Mouse (Mus musculus) layer of hippocampus, adult 8-10 months (tissue): ENCODE measurements around the gene Rps15. TPM values are rescaled to one million over a fixed set of nuclear protein-coding genes. Genes with fewer than 3 reads are reported as not detected.
"Not testable (repeated sequence)": the region's sequence is repeated elsewhere in the genome, so short reads cannot be mapped to it uniquely, and the experiment has no call there.

Experiments used
- DNase-seq, 2 experiments: peaks; one replicate each; pipeline ENCODE4 v3.0.0; 2022; ENCODE audit warnings: low spot score in 2 of 2
- total RNA-seq, 4 experiments: library from RNA; stranded (reverse); gene quantifications; 2 replicates each; pipeline ENCODE4 v1.2.4; 2022

Gene Rps15
- total RNA-seq, result 1,000 to 10,000 TPM in 1 of 4 experiments, 100 to 1,000 TPM in 3; 755 to 1,005 (median 888) TPM

DNA sequence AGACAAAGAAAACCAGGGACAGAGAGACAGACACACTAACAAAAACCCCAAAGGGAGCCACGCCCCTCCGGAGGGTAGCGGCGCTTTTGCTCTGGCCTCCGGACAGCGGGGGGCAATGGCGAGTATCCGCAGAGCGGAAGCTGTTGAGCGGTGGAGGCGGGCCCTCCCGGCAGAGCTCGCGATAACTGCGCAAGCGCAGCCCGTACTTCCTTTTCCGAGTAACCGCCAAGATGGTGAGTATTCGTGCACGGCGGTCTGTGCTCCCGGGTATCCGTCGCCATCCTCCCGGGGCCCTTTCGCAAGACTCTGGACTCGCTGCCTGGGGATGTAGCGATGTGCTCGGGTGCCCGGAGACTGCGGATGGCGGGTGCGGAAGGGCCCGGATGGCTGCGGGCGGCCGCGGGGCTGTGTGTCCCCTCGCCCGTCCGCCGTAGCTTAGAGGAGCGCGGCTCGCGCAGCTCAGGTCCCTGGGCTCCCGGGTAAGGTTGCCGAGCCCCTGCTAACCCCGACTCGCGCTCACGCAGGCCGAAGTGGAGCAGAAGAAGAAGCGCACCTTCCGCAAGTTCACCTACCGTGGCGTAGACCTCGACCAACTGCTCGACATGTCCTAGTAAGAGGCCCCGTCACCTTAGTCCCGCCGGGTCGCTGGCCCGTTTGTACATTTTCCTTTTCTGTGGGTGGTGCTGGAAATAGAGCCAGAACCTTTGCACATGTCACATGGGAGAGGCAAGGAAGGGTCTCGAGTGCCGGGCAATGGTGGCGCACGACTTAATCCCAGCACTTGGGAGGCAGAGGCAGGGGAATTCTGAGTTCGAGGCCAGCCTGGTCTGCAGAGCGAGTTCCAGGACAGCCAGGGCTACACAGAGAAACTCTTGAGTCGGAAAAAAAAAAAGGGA lies at the start of gene Rps15:
Rps15 (plus strand) TSS at position 203 of the 896 bp plus-strand sequence.
- peak; percentile 88 to 91 for DNase-seq

DNA sequence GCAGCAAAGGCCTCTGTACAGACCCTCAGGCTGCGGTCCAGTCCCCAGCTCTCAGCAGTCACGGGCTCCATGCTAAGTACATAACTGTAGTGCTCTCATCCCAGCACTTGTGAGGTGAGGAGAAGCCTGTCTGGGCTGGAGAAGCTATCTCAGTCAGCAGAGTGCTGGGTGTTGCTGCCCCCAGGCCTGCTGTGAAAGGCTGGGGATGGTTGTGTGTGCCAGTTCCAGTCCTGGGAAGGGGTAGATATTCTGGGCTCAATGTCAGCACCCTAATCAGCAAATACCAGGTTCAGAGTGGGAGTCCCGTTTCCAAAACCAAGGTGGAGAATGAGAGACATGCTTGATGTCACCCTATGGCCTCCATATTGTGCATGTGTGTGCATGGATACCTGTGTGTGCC lies 49.6 kb upstream of the Rps15 start:
- no peak for DNase-seq

DNA sequence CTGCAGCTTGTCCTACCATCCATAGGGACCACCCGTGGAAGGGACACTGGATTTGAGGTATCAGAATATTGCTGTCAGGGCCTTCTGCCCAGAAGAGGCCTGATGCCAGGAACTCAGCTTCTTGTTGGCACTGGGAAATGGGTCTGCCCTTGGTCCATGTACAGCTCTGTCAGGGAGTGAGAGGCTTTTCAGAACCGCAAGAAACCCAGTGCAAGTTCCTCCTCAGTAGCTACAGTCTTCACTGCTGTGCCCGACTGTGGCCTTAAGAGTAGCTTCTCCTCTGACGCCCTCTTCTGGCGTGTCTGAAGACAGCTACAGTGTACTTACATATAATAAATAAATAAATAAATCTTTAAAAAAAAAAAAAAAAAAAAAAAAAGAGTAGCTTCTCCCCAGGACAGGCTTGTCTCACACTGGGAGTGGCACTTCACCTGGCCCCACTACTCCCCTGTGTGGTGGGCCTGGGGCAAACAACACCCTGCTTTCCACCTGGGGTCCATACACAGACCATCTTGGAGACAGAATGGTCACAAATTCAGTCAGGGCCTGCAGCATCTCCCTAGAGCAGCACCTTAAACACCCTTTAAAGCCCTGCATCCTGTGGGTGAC lies 47.4 kb upstream of the Rps15 start:
- no peak for DNase-seq

DNA sequence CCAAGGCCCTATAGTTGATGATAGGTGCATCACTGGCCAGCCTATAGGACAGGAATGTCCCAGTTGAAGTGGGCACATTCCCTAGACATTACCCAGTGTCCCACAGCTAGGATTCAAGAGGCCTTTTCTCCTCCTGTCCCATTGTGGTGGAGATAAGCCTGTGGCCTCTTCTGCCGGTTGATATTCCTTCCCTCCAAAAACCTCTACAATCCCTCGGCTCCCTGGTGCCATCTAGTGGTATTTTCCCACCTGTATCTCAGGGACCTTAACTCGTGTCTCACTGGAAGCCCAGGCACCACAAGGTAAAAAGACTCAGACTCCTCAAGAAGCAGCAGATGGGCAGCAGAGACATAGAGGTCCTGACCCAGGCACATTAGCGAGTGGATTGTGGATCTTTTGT lies 46.7 kb upstream of the Rps15 start:
- peak in 1 of 2 experiments; percentile 79 for DNase-seq

DNA sequence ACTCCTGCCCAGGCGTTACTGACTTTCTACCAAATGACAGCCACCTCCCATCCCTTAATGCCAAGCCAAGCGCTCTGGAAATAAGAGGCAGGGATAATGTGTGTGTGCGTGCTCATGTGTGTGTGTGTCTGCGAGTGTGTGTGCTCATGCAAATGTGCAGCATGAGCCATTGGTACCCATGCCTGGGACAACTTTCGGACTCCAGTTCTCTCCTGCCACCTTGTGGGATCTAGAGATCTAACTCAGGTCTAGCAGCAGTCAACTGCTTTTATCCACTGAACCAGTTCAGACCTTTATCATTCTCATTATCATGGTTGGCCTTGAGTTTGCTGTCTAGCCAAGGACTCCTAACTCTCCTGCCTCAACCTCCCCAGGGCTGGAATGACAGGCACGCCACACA lies 44.4 kb upstream of the Rps15 start:
- no peak for DNase-seq

DNA sequence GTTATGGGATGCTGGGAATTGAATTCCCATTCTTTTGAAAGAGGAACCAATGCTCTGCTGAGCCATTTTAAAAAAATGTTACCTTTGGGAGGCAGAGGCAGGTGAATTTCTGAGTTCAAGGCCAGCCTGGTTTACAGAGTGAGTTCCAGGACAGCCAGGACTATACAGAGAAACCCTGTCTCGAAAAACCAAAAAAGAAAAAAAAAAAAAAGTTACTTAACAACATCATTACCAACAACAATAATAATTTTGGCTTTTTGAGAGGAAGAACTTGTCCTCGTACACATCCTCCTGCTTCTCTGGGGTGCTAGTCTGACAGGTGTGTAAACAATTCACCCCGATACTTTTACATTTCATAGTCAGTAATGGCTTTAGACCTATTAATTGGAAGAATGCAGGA lies 43.8 kb upstream of the Rps15 start:
- DNase-seq, result not testable (repeated sequence)

DNA sequence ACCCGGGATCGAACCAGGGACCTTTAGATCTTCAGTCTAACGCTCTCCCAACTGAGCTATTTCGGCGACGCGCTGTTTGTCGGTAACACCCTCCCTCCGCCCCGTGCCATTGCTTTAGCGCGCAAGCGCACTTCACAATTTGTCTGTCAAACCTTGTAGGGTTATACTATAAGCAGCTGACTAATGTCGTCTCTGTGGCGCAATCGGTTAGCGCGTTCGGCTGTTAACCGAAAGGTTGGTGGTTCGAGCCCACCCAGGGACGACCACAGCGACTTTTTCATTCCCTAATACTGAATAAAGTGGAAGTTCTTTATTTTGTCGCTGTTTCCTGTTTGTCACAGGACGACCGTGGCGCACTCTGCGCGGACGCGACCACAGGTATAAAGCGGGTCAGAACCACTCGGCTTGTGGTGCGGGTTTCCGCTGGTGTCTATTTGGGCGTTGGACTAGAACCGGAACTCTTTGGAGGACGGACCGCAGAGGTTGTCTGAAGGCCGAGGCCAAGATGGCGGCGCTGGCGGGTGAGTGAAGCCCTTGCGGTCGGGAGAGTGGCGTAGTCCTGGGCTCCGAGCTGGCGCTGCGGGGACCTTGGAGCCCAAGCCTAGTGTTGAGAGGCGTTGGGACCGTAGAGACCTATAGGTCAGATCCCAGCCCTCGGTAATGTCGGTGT lies 43.1 kb upstream of the Rps15 start, which contains the start of gene Ndufs7:
Ndufs7 (plus strand) TSS at position 151 of the 670 bp plus-strand sequence.
- DNase-seq, result peak; percentile 95 to 98

DNA sequence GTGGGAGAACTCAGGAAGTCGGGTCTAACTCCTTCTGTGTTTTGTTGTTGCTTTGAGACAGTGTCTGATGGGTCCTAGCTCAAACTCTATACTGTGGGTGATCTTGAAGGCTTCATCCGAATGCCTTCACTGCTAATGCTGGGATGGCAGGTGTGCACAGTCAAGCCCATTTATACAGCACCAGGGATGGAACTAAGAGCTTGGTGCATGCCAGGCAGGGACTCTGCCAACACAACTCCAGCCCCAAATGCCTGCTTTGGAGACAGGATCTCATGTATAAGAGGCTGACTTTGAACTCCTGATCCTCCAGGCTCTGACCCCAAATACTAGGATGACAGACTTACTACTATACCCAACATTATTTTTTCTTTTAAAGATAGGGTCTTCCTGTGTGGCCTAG lies 42.2 kb upstream of the Rps15 start:
- no peak for DNase-seq

DNA sequence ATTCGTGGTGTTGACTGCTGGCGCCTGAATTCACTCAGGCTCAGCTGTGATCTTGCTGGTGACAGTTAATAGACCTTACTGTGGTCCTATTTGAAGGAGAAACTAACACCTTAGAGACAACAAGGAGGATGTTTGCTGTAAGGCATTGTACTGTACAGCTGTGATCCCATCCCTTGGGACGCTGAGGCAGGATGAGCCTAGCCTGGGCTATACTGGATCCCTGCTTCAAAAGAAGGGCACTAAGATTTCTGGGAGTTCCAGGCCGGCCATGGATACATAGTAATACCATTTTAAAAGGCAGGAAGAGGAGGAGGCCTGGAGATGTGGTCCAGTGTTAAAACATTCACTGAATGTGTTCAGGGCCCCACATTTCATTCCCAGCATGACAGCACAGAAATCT lies 41.7 kb upstream of the Rps15 start:
- no peak for DNase-seq

DNA sequence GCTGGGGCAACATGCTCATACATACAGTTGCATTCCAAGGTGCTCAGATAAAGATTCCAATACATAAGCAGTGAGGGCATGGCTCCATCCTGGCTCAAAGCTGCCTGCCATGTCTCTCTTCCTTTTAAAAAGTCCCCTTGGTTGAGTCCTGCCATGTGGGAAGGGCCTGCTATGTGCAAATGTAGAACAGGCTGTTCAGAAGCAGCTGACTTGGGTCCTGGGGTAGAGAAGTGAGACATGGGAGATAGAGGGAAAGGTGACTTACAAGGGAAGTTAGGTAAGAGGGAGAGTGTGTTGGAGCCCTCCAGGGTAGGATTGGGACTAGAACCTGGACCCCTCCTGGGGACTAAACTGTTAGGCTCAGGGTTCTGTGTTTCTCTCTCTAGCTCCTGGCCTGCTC lies 40.2 kb upstream of the Rps15 start:
- DNase-seq, result no peak

DNA sequence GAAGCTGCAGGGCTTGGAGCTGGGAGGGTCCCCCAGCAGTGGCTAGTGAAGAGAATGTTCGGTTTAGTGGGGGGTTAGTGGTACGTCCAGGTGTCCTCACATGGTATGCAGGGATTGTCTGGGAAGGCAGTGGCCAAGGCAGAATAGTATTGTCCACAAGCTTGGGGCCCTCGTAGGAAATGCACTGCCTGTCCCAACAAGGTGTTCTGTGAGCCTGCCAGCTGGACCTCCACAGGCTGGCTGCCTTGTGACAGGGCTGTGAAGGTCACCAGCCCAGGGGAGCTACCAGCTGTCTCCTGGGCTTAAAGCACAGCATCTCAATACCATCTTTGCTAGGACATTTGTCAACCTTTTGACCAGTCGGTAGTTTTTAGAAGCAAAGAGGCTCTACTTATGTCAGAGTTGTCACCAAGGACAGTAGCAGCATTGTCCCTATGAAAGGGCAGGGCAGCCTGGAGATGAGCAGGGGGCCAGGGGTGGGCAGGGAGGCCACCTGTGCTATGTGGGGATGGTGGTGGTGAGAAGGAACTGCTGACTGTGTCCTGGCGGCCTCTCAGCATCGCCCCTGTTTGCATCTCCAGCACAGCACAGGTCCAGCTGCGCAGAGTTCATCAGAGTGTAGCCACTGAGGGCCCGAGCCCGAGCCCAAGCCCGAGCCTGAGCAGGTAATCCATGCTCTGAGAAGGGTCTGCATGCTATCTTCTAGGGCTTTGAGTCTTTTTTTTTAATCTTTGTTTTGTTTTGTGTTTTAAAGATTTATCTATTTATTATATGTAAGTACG lies 39.6 kb upstream of the Rps15 start:
- no peak for DNase-seq

DNA sequence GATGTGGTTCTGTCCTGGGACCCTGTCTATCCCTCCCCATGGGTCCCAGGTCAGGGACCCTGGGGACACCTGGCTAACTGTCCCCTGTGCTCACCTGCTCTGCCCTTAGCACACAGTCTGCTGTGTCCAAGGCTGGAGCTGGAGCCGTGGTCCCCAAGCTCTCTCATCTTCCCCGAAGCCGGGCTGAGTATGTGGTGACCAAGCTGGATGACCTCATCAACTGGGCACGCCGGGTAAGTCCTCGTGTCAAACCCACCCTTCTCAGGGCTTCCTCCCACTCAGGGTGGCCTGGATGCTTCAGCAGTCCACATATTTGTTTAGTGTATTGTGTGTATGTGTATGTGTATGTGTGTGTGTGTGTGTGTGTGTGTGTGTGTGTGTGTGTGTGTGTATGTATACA lies 38.7 kb upstream of the Rps15 start:
- no peak for DNase-seq

DNA sequence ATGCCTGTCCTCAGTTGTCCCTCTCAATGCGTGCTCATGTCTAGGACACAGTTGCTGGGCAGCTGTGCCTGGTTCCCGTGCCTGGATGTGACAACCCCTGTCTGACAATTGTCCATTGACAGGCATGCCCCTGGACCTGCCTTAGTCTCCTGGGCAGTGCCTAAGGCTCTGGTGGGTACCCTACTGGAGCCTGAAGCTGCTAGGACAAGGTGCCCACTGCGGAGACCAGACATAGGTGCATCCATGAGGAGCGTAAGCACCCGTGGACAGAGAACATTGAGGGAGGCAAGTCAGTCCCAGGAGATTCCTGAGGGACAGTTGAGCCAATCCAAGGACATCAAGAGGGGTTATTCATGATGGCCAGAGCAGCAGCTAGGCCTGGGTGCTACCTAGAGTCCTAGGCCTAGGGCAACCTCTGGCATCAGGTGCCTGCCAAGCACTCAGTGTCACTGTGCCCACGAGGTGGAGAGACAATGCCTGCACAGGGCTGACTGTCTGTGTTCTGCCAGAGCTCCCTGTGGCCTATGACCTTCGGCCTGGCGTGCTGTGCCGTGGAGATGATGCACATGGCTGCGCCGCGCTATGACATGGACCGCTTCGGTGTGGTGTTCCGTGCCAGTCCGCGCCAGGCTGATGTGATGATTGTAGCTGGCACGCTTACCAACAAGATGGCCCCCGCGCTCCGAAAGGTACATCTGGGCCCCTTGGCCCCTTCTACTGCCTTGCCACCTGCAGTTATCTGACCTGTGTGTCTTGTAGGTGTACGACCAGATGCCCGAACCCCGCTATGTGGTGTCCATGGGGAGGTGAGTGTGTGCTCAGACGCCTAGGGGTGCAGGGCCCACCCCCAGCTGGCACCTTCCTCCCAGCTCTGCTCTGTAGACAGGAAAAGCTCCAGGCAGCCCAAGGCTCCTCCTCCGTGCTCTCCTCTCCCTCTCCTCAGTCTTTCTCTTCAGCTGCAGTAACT lies 37.6 kb upstream of the Rps15 start:
- DNase-seq, result no peak

DNA sequence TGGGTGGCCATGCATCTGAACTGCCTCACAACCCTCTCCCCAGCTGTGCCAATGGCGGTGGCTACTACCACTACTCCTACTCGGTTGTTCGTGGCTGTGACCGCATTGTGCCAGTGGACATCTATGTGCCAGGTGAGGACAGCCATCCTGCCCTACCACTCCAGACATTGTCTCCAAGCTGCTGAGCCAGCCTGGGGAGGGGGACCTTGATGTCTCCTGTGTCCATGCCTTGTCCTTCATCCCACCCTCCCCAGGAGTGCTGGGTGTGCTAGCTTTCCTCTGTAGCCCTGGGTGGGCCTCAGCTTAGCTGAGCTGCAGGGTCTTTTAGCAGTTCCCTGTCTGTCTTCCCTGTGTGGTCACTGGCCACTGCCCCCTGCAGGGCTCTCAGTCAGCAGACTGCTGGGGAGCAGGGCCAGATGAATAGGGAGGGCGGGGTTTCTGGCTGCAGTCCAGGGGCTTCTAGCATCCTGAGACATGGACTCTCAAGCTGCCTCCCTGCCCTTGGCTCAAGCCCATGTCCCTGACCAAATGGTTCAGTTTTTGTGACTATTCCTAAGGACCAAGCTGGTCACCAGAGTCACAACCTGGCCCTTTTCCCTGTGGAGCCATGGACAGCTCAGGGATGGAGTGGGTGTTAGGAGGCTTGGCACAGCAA lies 36.2 kb upstream of the Rps15 start:
- no peak for DNase-seq

DNA sequence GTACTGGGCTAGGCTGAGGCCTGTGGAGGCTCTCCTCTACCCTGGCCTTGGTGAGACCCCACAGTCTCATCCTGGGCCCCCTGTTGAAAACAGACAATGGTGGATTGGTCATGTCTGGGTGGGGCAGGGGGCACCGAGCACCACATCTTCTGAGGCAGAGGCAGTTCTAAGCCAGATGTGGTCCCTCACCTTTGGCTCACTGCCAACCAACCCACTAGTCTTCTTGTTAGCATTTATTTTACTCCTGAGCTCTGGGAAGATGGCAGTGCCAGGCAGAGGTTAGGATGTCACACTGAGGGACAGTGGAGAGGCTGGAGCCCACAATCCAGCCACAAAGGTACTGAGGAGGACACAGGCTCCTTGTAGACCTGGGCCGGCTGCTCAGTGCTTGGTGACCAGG lies 34.3 kb upstream of the Rps15 start:
- no peak for DNase-seq

DNA sequence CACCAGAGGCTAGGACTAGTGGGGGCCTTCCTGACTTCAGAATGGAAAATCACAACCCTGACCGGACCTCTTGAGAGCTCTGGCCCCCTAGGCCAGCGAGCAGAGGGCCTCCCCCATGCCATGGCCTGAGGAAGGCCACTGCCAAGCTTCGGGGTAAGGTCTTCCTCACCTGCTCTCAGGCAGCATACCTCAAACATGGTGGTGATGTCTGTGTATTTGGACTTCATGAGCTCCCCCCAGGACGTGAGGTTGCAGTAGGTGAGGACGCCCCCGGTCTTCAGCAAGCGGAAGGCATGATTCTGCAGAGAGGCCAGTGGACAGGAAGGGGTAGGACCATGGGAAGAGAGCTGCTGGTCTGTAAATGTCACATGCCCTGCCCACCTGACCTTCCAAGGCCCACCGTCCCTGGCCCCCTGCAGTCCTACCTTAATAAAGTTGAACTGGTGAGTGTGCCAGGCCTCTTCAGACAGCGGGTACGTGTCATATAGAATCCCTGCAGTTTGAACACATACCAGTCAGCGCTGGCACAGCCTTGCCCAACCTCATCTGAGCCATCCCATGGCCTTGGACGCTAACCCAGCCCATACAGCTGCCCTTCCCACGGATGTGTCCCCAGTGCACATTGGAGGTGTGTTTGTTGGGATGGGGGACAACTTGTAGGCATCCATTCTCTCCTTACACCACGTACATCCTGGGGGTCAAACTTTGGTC lies 33.3 kb upstream of the Rps15 start:
- DNase-seq, result no peak

DNA sequence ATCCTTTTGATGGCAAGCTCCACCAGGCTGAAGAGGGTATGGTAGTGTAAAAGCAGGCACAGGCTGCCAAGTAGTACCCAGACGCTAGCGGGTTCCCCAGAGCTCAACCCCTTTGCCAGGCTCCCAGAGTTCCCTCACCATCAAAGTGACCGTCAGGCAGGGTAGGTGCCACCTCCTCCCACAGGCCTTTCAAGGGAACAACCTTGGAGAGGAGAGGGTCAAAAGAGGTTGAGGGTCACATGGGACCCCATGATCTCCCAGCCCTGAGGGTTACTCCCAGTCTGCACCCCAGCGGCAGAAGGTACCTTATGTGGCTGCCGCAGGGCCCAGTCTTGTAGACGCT lies 32.8 kb upstream of the Rps15 start:
- DNase-seq, result no peak

DNA sequence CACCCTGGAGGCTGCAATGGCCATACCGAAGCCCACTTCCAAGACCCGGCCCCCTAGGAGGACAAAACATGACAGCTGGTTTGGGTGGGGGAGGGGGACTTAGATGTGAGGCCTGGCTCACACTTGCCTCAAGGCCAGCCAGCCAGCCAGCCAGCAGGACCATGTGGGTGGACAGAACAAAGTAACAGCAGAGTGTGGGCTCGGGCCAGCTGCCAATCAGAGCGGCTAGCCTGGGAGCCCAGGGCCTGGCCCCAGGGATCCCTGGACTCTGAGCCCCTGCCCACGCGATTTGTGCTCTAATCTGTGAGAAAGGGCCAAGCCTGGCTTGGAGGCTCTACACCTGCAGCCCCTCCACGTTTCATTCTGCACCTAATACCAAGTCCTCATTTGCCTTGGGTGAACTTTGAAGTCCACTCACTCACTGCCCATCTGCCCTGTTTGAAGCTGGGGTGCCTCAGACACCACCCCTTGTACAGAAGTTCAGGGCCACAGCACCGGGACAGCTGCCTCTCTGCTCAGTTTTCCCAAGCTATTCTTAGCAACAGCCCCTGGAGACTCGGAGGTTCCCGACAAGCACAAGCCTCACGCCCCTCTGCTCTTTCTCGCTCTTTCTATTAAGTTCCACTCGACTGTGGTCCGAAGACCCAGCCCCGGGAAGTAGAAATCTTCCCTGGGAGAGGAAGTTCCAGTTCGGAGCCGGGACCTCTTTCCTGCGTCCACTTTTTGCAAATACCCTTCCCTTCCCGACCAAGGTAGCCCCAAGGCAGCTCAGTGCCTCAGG lies 32.2 kb upstream of the Rps15 start:
- peak; percentile 78 to 82 for DNase-seq
